Mouse (Mus musculus) testis, postnatal 10 days (tissue): ENCODE measurements at regions not wholly inside any gene's neighbourhood (a gene's known extent, or its start where the extent isn't known, plus 50 kb on each side); places are given as distances from the start of the nearest gene placed in this dataset.
A peak's percentile ranks its signal among the peaks of the same experiment; 100 is the strongest.

Source experiments
- DNase-seq: peaks from one replicate; pipeline ENCODE4 v3.0.0; 2021; ENCODE audit warnings: low spot score

DNA sequence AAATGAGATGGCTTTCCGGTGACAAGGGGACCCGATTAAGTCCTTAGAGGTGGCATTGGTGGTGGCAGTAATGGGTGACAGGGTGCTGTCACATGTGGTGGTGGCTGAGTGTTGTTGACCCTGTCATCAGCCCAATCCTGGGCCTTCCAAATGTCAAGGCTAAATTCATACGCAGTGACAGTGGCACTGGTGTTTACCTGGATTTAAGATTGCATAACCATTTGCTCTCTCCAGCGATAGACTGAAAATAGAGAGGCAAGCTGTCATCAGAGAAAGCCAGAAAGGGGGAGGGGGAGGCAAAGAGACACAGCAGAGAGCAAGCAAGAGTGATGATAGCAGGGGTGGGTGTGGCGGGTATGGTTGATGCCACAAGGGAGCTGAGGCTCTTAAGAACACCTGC, 215.1 kb downstream of the Suds3 start:
- DNase-seq, result no peak

DNA sequence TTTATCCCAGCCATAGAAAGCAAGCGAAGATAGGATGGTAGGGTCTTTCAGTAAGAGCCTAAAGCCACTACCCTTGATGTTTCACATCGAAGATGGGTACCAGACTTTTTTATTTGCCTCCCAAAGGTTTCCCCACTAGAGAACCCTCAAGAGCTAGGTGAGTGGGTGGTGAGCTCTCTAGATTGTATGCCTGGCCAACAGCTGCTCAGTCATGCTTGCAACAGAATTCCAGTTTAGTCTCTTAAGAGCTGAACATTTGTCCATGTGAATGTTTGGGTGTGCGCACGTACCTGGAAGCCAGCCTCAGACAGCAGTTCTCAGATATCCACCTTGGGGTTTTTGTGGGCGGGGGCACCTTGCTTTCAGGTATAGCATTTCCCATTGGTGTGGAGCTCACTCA, 218.5 kb downstream of the Suds3 start:
- no peak for DNase-seq

DNA sequence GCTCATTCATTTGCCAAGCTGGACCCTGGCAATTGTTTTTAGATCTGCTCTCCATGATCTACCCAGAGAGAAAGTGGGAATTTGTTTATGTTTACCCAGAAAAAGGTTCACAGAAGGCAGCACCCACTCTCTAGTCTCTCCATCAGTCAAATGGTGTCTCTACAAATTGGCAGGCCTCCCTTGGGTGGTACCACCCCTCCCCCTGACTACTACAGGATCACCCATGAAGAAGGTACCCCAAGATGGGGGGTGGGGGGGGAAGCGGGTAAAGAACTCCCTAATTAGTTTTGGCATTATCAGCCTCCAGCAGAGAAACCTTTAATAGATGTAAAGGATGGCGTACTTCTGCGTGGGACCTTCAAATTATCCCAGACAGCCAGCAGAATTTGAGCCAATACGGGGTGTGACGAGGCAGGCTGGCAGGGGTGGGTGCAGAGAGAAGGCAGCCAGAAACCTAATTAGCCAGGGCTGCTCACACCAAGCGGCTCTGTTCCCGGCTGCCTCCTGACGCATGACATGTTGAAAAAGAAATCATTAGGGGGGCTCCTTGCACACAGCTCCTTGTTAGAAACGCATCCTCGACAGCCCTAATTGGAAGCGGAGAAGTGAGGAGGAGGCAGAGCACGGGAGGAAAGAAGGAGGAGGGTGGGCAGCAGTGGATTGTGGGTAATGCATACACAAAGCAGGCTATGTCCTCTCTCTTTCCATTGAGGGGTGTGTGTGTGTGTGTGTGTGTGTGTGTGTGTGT, 220.7 kb downstream of the Suds3 start:
- DNase-seq, result no peak

DNA sequence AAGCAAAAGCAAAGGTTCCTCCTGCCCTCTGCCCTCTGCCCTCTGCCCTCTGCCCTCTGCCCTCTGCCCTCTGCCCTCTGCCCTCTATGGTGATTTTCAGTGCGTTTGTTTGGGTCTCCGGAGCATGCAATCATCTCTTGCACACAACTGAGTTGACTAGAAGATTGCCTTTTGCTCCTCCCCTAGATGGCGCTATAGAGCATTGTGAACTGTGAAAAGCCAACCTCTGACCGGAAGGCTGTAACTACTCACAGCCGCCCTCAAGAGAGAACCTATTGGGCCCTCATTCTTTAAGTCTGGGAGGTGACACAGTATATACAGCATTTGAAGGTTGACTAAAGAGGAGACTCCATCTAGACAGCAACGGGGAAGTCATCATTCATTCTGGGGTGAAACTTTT, 221.3 kb downstream of the Suds3 start:
- no peak for DNase-seq

DNA sequence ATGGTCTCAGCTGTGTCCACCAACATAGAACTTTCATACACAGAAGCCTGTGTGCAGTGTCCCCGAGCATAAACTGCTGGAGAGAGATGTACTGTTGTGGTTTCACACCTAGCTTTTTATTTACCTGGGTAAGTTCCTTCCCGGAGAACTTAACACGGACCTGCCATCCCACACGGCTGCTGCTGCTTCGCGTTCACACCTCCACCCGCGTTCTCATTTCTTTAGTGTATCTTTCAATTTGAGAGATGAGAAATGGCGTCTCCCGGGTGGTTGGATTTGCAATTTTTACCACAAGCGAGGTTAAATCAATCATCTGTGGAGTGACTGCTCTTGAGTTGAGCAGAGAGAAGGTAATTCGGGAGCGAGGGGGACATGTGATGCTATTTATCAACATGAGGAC, 223.0 kb downstream of the Suds3 start:
- no peak for DNase-seq

DNA sequence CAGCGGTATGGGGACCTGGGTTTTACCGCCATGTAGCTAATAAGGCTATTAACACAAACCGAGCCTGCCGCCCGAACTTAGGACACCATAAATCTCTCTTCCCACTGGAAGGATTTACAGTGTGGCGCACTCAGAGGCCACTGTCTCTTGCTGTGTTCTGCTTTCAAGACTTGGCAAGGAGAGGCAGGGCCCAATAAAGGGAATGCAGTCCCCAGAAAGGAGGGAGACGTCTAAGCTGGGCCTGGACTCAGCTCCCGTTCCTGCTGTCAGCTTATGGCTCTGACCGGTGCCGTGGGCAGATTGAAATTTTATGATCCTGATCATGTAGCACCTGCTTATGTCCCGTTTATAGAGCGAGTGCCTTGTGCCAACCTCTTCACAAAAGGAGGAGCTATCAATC, 226.7 kb downstream of the Suds3 start:
- DNase-seq, result no peak

DNA sequence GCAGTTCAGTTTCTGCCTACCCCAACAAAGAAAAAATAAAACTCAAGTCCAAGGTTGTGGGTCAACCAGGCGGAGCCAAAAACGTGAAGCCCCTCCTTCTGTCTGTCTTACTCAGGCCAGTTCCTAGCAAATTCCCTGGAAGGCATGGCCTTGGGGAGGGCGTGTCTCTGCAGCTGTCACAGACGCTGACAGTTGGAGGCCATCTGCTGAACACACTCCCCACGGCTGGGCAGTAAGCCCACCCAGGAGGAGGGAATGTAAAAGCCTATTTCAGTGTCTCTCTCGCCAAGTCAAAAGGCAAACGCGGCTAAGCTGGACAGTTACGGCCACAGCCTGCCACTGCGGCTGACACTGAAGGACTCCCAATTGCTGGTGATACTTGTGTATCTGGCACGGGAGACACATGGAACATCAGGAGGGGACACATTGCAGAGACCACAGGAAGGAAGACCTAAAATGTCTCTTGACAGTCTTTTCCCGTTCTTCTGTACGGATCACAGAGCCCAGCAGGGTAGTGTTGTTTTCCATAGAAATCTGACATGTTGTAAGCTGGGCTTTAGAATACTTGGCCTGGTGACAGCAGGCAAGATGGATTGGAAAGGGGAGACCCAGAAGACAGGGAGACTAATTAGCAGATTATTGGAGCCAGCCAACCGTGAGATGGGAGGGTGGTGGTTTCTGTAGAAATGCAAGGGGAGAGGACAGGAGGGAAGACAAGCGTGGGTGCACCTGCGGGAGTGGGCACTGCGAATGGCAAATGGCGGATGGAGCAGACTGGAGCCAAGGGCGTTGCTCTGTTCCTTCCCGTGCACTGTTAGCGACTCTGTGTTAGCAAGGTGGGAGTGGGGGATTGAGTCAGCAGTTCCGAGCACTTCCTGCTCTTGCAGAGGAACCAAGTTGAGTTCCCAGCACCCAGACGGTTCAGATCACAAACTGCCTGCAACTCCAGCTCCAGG, 229.5 kb downstream of the Suds3 start:
- DNase-seq, result peak; percentile 44

DNA sequence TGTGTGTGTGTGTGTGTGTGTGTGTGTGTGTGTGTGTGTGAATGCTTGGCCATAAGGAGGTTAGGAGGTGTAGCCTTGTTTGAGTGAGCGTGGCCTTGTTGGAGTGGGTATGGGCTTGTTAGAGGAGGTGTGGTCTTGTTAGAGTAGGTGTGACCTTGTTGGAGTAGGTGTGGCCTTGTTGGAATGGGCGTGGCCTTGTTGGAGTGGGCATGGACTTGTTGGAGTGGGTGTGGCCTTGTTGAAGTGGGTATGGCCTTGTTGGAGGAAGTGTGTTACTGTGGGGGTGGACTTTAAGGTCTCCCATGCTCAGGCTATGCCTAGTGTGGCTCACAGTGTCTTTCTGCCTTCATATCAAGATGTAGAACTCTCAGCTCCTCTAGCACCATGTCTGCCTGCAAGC, 236.2 kb downstream of the Suds3 start:
- DNase-seq, result no peak

DNA sequence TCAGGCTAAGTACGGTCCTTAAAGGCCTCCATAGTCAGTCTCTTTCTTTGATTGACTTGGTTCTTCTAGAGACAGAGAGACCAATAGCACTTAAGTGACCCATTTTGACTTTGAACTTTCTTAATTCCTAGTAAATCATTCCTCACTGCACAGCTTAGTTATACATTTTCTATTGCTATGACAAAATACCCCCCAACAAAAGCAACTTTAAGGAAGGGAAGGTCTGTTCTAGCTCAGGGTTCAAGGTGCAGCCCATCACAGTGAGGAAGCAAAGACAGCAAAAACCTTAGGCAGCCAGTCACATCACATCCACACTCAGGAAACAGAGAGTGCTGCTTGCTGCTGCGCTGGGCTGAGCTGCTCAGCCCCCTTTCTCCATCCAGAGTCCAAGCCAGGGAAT, 241.0 kb downstream of the Suds3 start:
- DNase-seq, result no peak

DNA sequence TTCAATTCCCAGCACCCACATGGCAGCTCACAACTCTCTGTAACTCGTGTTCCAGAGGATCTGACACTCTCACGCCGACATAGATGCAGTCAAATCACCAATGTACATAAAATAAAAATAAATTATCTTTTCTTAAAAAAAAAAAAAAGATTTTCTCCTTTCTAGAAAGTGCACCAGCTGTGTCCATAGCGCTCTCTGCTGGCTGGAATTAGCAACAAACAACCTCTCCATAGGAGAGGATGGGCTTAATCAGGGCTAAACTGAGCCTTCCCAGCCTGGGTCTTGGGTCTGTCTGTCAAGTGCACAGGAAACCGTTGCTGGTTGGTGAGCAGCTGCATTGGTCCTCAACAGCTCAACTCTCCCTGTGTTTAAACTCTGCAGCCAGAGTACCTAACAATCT, 247.8 kb downstream of the Suds3 start:
- DNase-seq, result no peak

DNA sequence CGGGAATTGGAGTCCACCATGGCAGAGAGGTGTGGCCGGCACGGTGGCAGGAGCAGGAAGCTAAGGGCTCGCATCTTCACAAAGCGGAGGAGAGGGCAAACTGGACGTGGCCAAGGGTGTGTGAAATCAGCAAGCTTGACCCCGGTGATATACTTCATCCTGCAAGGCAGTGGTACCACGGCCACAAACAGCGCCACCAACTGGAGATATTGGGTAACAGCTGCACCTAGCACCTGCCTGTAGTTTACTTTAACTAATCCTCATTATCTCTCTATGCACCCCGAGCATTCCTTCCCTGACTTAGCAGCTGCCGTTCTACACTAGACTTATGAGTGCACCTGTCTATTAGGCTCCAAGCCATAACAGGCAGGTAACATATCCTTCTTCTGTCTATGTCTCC, 251.6 kb downstream of the Suds3 start:
- no peak for DNase-seq

DNA sequence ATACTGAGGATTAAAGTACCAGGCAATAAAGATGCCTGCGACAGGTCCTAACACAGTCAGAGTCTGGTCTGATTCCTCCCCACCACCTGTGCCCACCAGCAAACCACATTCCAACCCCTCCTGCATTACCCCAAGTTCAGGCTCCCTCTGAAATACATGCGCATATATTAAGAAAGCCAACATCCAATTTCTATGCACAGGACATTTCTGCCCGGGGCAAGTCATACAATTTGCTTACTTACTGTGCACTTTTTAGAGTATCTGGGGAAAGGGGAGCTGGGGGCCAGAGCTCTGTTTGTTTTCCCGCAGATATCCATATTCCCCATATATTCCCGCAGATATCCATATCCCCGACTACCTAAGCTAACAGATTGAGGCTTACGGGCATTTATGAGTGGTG, 261.1 kb upstream of the Srrm4 start:
- DNase-seq, result no peak

DNA sequence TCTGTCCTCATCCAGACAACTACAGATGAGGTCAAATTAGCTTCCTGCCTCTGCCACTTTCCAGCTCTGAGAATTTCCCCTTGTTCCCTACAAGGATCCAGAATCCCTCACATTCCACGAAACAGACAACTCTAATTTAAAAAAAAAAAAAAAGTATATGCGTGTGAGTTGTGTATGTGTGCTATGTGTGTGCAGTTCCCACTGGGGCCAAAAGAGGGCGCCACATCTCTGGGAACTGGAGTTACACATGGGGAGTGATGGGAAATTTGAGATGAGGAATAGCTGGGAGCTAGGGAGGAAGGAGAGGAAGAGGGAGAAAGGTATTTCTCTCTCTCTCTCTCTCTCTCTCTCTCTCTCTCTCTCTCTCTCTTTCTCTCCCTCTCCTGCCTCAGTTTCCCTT, 240.3 kb upstream of the Srrm4 start:
- DNase-seq, result no peak

DNA sequence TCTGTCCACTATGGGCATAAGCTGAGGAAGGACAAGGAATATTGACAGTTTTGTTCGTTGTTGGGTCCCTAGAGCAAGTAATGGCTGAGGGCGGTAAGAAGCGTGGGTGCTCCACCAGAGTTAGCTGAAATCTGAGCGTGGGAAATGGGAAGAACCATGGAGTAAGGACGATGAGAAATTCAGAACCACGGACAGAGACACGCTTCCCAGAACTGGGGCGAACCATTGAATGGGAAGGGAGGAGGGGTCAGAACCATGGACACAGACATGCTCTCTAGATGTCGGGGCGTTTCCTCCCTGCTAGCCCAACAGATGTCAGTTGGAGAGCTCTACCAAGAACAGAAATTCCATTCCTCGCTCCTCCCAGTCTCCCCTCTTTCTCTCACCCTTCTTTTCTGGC, 238.2 kb upstream of the Srrm4 start:
- peak; percentile 61 for DNase-seq

DNA sequence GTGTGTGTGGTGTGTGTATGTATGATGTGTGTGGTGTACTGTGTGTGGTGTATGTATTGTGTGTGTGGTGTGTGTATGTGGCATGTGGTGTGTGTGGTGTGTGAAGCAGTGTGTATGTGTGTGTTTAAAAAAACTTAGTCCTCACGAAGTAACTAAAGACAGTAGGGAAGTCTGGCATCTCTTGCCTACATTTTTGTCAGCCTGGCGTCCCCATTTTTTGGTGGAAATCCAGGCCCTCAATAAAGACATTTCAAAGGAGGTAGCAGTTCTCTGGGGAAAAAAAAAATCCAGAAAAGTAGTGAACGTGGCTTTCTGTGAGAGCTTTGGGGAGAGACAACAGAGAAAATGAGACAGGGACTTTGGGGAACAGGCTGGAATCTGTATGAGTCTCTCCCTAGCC, 231.6 kb upstream of the Srrm4 start:
- no peak for DNase-seq

DNA sequence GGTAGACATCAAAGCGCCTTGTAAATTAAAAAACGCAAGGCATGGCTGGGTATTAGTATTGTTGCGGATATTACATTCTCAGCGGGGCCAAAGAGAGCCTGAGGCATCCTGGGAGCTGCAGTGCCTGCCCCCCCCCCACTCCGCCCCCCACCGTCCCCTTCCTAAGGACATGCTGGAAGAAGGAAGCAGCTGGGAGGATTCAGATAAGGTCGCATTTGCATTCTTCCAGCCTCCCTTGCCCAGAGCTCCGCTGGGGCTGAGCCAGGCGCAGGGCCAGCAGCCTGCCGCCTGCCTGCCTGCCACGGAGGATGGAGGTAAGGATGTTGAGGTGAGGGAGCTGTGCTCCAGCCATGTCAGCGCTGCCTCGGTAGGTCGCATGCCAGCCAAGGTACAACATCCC, 230.5 kb upstream of the Srrm4 start:
- DNase-seq, result no peak

DNA sequence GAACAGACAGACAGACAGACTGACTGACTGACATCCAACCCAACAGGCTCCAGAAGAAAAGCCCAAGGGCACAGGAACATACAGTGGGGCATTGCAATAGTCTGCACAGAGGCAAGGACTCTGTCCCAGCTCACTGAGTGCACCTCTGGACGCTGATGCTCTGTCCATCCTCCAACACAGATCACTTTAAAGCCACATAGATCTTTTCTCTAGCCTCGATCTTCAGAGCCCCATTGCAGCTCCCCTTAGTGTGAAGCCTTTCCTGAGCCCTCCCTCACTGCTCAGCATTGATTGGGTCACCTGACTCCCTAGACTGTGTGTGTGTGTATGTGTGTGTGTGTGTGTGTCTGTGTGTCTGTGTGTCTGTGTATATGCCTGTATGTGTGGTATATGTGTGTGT, 218.2 kb upstream of the Srrm4 start:
- no peak for DNase-seq

DNA sequence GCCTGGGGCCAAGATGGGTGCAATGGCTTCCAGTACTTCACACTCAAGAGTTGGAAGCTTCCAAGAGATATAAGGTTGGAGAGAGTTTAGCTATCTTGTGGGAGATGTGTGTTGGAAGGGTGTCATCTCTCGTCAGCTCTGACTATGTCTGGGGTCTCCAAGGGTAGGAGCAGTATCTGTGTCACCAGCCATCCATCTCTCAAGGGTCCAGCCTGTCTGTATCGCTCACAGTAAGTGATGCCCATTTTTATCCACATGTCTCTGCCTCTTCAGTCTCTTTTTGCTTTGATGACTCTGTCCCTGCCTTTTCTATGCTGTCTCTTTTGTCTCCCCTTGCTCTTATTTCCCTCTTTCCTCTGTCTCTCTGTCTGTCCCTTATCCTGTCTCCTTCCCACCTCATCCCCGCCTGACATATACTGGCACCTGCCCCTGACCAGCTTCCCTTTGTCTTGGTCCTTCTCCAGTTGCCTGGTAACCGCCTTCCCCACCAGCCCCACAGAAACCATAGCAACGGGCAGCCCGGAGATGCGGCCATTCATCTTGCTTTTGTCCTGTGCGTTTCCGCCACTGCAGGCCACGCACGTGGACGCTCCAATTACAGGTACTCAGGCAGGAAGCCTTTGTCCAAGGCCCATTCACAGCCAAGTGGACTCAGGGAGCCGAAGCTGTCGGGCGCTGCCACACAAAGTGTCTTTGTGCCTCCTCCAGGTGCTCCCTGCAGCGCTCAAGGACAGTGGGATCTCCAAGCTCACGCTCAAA, 217.6 kb upstream of the Srrm4 start:
- DNase-seq, result no peak

DNA sequence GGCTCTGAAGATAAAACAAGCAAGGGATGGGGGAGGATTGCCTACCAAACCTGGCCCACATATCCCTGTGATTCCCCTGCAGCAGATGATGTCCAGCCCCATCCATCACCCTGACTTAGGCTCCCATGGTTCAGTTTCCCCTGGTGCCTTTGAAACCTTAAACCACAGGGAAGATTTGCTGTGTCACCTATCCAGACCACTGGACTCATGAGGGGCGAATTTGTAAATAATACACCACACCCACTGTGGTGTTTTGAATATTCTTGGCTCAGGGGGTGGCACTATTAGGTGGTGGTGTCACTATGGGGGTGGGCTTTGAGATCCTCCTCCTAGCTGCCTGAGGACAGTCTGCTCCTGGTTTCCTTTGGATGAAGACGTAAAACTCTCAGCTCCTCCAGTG, 205.8 kb upstream of the Srrm4 start:
- DNase-seq, result no peak

DNA sequence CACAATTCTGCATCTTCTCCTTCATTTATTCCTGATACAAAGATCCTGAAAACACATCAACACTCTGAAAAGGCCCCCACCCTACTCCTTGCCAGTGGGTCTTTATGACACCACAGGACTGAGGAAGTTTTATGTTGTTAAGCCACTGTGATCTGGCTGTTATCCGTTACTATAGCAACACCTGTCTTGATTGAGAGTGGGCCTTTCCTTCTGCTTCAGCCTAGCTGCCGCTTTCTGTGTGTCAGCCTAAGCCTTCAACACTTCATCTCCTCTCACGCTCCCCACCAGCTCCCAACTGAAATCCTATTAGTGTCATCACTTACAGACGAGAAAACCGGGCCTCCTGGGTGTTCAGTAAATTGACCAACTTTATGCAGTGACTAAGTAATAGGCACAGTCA, 203.6 kb upstream of the Srrm4 start:
- no peak for DNase-seq

DNA sequence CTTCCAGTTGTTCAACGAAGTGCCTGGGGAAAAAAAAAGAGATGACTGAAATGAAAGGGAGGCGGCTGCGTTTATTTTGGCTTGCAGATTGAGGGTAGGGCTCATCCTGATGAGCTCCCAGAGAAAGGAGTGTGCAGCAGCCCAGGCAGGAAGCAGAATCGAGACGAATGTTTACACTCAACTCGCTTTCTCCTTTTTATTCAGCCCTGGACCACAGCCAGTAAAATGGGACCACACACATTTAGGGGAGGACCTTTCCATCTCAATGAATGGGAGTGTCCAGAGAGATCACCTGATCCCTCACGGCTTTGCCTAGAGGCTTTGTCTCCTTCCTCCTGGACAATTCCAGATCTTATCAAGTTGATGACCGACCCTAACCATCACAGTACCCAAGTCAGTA, 198.8 kb upstream of the Srrm4 start:
- DNase-seq, result no peak

DNA sequence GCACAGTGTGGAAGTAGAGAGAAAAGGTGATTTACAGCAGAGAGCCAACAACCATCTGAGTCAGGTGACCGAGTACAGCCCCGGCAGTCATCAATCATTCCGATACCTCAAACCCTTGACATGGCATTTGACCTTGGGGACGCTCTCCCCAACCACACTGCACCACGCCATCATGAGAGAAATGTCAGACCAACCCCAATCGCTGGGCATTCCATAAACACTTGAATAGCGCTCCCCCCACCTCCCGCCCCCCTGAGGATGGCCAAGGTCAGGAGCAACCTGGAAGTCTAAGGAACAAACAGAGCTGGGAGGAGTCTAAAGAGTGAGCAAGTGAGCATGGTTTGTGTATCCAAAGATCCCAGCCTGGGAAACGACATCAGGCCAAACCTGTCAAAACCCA, 198.2 kb upstream of the Srrm4 start:
- no peak for DNase-seq

DNA sequence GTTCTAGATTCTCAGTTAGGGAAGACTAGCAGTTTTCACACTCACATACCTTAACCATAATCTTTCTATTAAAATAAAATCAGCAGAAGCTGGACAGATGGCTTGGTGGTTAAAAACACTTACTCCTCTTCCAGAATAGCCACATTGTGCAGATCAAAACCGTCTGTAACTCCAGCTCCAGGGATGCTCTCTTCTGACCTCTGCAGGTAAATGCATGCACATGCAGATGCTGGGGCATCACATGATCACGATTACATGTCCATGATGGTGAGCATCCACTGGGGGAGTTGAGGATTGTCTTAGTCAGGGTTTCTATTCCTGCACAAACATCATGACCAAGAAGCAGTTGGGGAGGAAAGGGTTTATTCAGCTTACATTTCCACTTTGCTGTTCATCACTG, 184.8 kb upstream of the Srrm4 start:
- no peak for DNase-seq
